Mouse (Mus musculus) gonadal fat pad, adult 2 months (tissue): ENCODE measurements around the gene Rad23a. TPM values are rescaled to one million over a fixed set of nuclear protein-coding genes. Genes with fewer than 3 reads are reported as not detected.

Source experiments
- DNase-seq: peaks from one replicate; pipeline ENCODE4 v3.0.0-alpha.2; 2012; ENCODE audit warnings: low read depth
- polyA plus RNA-seq: library from polyadenylated mRNA; depleted of rRNA; stranded (reverse); fragments of >200 nt; gene quantifications from 2 replicates; pipeline ENCODE4 v1.2.3, GENCODE M21; 2012

Rad23a gene
- polyA plus RNA-seq, 1 experiment, result 88.9 TPM

DNA sequence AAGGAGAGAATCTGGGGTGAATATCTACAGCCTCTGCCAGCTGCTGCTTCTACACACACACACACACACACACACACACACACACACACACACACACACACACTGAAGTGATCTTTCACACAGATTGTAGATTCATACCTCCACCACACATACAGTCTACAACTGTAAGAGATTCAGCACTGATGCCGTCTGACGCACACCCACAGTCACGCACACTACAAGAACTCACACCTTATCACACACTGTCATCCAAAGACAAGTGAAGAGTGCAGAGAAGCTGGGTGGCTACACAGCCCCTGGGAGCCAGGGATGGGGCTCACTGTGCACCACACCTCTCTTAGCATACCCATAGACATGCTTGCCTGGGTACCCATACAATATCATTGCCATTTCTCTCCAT is 26.6 kb downstream of the Rad23a start:
- DNase-seq, result no peak

DNA sequence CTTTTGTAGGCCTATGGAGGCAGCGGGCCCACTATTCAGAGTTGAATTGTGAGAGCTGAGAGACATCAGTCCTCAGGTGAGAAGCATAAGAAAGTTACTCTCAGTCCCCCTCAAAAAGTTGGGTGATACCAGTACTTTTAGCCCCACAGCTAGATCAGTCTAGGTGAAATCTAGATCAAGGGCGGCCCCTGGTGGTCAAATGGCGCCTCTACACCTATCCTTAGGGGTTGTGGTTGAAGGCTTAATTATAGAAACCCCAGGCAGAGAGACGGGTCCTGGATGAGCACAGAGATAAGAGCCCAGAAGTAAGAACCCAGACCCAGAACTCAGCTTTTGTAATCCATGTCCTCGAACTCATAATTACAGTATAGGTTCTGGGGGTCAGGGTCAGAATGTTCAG is 27.4 kb downstream of the Rad23a start:
- no peak for DNase-seq

DNA sequence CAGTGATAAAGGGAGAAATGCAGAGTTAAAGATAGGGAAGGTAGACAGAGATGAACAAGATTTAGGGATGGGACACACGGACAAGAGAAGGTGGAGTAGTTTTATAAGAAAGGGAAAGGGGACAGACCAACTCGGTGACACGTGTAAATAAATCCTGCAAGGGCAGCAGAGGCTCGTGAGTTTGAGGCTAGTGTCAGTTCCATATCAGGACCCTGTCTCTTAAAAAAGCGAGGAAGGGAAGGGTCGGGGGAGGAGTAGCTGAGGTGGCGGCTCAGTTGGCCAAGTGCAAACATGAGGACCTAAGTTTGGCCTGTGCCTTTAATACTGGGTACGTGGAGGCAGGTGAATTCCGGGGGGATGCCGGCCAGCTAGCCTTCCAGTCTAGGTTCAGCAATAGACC is 29.2 kb downstream of the Rad23a start:
- no peak for DNase-seq

DNA sequence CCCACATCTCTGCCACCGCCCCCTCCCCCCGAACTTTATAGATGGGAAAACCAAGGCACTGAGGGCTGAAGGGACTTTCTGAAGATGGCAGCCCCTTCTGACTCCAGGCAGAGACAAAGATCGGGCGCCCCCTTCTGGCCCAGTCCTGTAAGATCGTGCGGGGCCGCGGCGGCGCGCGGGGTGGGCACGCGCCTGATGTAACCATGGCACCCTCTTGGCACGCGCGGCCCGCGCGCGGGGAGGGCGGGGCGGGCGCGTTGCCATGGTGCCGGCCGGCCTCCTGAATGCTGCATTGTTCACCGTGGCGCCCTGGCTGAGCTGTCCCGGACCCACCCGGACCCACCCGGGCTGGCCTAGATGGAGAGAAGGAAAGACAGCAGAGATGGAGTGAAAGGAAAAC is 29.6 kb downstream of the Rad23a start:
- DNase-seq, result no peak

DNA sequence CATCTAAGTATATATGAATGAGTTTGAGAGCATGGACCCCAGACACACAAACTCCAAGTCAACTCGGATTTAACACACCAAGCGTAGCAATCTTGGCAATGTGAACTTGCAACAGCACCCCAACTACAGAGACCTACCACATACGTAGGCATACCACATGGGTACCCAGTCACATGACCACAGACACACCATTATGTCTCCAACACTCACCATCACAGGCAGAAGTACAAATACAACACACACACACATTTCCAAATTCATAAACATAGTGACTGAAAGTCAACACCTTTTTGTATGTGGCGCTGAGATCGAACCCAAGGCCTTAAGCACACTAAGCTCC is 30.6 kb downstream of the Rad23a start:
- no peak for DNase-seq

DNA sequence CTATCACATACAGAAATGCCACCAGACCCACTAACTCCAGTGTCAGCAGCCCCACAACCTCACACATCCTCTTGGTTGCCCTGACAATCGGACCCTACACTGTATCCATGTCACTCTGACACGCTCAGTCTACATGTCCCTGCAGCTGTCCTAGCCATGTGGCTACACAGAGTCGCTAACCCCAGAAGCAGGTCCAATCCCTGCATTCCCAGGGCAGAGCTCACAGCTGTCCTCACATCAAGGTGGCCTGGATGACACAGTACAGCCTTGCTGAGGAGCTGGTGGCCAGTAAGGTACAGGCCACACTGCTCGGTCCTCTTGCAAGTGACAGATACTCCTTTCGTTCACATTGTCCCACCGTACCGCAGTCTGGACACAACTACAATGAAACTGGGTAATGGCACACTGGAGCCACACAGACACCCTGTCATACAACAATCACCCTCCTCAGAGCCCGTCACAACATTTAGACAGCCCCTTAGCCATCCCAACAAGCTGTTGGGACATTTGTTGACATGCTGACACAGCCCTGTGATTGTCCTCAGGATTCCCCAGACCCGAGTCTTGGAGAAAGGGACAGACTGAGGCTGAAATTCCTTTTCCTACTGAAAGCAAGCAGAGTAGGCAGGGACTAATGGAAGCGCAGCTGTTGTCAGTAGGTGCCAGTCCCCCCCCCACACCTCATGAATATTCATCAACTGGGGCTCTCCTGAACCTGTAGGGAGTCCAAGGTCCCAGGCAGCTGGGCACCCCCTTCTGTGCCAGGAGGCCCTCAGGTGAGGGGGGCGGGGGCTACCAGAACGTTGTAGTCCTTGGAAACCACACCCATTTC is 31.1 kb downstream of the Rad23a start:
- DNase-seq, result no peak

DNA sequence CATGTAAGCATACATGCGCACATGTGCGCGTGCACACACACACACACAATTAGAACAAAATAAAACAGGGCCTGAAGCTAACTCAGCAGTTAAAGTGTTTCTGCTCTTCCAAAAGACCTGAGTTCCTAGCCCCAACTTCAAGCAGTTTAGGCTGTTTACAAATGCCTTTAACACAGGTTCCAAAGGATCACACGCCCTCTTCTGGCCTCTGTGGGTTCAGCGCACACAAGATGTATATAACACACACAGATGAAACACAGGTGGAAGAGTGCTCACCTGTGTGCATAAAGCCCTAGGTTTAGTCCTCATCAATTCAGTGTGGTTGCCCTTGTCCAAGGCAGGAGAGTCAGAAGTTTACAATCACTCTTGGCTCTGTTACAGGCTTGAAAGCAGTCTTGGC is 34.4 kb downstream of the Rad23a start:
- DNase-seq, result no peak

DNA sequence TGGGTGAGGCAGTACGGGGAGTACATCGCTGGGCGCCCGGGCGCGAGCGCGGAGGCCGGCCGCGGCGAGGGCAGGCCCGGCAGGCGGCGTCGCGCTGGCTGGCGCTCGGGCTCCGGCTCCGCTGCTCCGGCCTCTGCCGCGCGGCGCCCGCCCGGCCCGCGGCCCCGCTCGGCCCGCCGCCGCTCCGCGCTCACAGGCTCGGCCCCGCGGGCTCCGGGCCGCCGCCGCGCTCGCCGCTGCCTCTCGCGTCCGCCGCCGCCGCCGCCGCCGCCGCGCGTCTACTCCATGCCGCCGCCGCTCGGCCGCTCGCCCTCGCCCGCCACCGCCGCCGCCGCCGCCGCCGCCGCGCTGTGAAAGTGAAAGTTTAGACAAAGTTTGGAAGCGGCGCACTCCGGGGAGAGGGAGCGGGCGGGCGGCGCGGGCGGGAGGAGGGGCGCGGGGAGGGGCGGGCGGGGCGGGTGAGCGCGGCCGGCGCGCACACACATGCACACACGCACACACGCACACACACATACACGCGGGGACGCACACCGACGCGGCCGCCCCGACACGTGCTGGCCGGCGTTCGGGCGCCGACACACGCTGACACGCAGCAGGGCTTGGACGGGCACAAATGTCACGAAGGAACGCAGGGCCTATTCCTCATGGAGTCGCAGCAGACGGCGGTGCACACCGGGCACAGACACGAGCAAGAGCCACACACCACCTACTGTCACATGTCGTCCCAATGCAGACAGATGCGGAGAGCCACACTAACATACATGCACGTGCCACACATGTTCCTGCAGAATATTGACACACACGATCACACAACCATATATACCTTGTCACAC is 40.2 kb downstream of the Rad23a start, which contains the start of gene Nfix:
Gene Nfix, minus strand, starts transcription at position 346 of the 833 bp plus-strand sequence.
- DNase-seq, result no peak

DNA sequence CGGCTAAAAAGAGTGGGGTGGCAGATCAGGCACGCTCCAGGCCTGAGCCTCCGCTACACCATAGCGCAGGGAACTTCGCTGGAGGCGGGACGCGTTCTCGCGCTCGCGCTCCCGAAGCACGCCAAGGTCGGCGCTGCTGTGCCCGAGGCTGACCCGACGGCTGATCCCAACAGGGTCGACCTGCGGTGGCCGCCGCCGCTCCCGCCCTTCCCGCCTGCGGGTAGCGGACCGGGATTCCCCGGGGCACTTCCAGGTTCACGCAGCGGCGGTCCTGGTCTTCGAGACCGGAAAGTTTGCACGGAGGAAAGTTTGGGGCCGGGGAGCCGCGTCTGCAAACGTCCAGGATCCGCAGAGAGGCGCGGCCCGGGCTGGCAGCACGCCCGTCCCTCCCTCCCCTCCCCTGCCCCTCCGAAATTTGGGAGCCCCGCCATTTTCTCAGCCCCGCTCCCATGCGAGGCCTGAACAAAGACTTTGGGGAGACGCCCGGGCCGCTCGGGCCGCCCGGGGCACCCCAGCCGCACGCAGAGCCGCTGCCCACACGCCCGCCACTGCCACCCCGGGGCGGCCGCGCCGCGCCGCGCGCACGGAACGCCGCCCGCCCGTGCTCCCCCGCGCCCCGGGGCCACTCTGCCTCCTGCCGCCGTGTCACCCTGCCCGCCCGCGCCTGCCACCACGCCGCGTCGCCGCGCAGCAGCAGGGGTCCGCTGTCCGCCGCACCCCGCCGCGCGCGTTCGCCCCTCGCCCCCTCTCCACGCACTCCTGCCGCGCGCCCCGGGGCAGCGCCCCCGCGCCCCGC is 41.1 kb downstream of the Rad23a start:
- DNase-seq, result no peak

DNA sequence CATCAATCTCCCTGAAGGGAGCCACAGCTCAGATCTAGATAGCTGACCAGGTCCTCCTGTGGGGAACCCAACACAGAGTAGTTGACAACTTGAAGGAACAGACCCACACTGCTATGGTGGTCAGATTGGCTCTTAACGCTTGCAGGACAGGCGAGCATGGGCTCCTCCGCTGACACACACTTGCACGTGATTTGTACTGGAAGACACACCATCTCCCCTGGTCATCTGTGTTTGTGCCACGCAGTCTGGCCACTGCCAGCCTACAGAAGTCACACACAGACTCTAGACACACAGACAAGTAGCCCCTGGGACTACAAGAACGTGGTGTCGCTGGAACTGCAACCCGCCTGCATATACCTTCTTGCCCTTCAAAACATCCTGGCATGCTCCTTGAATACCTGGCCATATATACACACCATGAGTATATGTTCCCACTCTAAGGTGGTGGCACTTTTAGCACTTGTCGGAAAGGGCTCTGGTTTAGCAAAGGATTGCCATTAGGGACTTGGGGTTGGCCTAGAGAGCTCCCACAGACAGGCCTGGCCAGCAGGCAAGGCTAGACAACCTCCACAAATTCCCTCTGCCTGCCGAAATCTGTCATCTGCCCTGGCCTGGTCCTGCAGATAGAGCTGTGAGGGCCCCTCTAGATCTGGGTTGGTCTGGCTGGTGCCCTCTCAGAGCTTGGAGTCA is 41.9 kb downstream of the Rad23a start:
- DNase-seq, result no peak

DNA sequence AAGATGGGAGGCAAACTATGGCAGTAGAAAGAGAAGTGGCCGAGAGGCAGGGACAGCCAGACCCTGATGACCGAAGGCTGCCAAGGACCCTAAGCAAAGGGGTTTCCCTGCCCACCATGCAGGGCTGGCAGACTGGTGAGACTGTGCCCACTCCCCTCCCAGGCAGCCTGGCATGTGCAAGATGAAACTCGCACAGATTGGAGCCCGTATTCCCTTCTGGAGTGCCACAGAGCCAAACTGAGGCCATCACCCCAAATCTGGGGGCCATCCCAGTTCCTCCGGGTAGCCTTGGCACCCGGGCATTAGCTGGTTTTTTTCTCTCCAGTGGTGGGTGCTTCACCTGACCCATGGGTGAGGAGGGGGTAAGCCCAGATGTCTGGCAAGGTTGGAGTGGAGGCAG is 42.5 kb downstream of the Rad23a start:
- DNase-seq, result no peak

DNA sequence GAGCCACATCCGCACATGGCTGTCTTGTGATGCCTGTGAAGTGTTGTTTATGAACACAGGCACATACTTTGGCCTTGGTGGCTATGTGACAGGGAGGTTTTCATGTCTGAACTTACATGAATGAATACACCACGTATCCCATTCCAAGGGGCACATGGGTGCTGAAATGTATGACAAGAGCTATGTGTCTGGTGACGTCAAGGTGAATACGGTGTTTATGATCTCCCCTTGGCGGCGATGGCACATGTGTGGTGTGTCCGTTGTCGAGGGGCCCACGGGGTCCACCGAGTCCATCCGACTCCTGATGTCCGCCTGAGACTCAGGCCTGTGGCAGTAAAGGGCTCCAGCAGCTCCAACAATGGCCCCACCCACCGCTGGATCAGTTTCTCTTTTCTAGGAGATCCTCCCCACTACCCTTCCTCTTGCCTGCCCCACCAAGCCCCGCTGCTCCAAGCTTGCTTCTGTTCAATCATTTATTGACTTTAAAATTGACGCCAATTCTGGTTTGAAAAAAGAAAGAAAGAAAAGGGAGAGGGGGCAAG is 43.1 kb downstream of the Rad23a start:
- no peak for DNase-seq

DNA sequence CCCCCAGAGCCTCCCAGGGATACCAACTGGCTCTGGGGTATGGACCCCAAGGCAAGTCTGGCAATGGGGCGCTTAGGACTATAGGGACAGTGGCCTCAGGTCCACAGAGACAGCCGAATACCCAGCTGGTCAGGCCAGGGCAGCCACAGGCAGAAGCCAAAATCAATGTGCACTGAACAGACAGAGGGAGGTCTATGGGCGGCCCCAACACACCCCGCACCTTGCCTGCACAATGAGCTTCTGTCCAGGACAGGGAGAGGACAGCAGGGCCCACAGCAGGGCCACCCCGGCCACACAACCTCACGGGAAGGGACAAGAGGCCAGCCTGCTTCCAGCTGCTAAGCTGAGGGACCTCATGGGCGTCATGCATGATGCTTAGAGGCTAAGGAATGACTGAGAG is 46.0 kb downstream of the Rad23a start:
- DNase-seq, result no peak

DNA sequence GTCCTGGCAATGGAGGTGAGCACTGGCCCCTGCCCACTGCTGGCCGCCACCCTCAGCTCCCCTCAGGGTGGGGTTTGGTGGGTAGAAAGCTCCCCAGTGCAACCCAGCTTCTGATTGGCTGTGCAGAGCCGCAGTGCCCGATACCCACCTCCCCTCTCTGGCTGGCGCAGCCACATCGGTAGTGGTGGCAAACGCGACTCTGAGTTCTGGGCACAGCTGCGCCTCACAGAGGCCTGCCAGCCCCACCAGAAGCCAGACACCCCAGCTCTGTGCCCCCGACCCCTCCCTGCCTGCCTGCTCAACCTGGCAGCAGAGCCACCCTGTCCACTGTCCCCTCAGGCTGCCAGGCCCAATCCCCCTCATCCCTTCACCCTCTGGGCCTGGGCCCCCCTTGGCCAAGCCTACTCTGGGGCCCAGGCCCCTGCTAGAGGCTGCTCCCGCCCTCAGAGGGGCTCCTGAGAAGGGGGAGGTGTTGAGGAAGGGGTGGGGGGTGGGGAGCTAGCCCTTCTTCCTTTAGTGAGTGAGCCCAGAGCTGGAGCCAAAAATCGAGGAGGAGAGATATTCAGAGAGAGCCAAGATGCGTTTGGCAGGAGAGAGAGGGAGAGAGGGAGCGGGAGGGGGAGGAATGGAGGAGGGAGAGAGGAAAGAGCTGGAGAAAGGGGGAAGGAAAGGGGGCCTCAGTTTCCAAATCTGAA is 46.5 kb downstream of the Rad23a start:
- no peak for DNase-seq

DNA sequence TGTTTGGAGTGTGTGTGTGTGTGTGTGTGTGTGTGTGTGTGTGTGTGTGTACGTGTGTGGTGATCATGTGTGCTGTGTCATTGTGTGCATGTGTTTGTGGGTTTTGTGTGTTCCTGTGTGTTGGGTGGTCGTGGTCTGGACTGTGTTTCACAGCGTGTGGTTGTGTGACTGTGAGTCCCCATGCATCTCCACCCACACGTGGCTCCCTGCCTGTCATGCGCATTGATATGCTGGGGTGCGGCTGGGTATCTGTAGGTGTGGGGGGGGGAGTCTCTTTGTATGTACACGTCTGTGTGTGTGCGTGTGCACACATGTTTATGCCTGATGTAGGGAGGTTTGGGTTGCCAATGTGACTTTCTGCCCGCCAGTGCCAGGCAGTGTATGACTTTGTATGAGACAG is 47.3 kb downstream of the Rad23a start:
- no peak for DNase-seq

DNA sequence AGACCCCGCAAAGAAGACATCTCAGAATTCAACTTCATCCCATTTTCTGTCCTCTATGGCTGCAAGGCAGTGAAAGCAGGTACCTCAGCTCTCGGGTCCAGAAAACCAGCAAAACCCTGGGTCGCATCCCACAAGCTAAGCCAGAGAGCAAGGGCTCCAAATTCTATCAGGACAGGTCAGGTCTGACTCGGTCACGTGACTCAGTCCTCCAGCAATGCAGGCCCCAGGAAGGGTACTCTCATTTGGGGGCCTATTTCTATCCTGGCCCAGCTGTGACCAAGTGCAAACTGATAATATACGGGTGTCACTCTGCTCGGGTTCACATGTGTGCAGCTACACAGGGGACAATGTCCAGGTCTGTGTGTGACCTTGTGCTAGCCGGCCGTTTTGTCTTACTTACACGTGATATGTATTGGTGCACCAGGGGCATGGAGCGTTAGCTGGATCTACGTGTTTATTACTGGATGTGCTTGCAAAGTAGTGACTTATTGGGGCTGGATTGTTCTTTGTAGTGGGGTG is 48.0 kb downstream of the Rad23a start:
- no peak for DNase-seq

DNA sequence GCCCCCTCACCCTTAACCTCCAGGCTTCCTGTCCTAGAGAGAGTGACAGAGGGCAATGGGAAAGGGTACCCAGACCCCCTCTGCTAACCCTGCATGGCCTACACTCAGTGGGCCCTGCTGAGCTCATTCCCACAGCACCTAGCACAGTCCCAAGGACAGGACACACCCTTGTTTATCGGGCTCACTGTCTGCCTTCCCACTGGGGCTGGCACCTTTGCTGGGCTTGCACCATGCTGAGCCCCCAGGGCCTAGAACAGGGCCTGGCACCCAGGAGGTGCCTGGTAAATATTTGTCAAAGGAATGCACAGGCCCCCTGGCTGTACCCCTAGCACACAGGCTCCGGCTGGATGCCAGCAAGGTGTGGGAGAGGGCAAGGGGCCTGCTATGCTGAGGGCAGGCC is 49.9 kb downstream of the Rad23a start:
- DNase-seq, result no peak

DNA sequence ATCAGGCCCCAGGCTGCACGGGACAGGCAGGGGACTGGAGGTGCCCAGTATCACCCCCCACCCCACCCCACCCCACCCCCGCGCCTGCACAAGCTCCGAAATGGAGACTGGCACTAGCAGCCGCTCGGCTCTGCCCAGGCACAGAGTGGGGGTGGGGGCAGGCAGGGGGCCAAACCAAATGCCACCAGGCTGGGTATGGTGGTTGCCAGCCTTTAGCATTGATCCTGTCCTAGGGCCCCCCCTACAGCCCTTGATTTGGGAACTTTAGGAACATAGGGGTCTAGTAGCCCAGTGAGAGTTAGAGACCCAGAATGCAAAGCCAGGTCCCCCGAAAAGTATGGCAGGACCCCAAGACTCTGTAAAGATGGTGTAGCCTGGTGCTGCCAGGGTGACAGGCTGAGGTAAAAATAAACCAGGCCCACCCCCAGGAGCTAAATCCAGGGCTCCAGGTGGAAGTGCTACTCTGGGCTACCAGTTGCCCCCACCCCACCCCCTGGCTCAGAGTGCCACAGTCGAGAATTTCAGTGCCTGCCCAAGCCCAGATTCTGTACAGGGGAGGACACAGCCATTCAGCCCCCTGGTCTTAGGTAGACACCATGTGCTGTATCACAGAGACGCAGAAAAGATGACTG is 50.5 kb downstream of the Rad23a start:
- DNase-seq, result no peak

DNA sequence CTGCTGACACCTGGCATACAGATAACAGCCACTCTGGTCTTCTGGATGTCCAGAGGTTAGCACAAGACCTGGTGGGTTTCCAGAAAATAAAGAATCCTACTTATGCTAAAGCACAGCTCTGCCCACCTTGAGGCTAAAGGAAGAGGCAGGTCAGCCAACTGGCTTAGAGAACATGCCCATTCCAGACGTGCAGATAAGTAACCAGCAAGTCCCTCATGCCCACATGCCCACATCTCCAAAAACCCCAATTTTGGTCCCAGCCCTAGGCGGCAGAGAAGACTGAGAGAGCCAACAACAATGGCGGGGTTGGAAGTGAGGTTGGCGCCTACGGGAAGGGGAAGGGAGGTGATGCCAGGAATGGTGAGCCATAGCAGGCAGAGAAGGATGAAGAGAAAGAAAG is 51.1 kb downstream of the Rad23a start:
- DNase-seq, result no peak

DNA sequence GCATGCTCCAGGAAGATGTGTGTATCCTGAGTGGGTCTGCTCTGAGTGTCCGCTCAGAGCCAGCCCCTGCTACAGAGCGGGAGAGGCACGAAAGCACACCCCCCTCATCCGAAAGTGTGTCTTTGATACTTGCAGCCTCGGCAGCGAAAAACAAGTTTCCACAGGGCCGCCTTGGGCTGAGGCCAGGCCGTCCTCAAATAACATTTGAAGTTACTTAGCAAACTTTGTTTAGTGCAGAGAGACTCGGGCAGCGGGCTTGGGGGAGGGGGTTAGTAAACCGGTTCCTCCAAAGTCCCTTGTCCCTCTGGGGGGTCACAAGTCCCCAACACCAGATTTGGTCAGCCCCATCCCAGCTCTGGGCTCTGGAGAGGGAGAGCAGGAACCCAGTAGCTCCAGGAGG is 51.6 kb downstream of the Rad23a start:
- no peak for DNase-seq
